Mouse (Mus musculus) liver, embryonic 14.5 days (tissue): ENCODE data around the gene Rbm12.

Source experiments
- CTCF ChIP-seq: IDR thresholded peaks from 2 replicates; pipeline ENCODE4 v1.5.1; 2016; ENCODE audit warnings: antibody characterized with exemption, low read depth, control low read depth
- EP300 ChIP-seq: IDR thresholded peaks from 2 replicates; pipeline ENCODE4 v1.6.1; 2016; ENCODE audit warnings: antibody characterized with exemption, low read depth

DNA sequence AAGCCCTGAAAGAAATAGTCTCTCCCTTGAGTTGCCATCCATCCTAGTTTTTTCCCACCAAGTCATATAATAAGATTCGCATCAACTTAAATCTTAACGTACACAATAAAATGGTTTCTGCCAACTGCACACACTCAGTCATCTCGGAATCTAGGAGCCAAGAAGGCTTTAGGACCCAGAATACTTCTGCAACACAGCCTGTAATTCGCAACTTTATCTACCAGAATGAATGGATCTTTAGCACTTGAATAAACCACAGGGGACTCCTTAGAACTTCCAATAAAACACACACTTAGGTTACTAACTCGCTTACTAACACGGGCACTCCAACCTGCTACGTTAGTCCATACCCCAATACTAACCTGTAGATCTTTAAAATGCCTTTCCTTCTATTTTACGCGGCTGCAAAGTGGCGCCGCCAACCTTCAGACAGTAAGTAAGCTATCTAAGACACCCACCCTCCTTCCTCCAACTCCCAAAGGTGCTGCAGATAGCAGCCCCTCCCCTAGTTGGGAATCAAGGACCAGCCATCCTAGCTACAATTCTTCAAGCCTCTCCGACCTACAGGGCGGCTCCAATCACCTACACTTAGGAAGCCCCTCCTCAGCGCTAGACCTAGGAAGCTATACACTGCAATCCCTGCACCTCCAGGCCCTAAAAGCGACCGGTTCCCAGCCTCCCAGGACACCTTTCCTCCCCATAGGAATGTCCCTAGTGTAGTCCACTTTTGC lies 986 bp downstream of the Rbm12 start:
- no peak for TF ChIP-seq CTCF
- TF ChIP-seq EP300: no peak
